Mouse (Mus musculus) embryonic fibroblast, embryonic 13.5 days (primary cell): ENCODE results near the gene Mgst3.

Source experiments
- CTCF ChIP-seq: IDR thresholded peaks from 2 replicates; pipeline ENCODE4 v1.5.1; 2011; ENCODE audit warnings: mild to moderate bottlenecking, control low read depth, low read length, moderate library complexity, borderline replicate concordance; ENCODE audit not compliant: insufficient read depth
- POLR2A ChIP-seq: IDR thresholded peaks from 2 replicates; pipeline ENCODE4 v1.6.1; 2011; ENCODE audit warnings: low read depth, mild to moderate bottlenecking, control low read depth, low read length, moderate library complexity

DNA sequence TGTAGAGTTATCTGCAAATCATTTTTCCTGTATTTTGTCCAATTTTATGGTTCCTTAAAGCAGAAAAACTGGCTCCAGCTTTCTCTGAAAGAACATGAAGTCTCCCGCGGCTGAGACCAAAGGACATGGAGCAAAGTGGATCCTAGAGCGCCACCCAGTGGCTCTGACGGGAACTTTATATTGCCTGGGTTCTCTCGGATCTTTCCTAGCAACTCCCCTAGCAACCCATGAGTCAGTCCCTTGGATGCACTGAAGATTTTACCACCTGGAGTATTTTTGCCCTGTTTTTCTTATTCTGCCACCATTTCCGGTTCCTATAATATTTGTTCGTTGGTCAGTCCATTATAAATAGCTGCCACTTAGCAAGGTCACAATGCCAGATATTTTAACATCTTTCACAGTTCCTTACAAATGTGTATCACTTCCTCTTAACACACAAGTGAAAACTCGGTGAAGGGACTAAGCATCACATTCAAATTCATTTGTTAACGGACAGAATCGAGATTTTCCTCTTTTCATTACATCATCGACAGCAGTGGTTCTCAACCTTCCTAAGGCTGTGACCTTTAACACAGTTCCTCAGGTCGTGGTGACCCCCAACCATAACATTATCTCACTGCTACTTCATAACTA, 56.1 kb downstream of the Mgst3 start:
- TF ChIP-seq CTCF (peak; percentile 35; the same call in 1 of the 2 replicates), POLR2A (no peak)
